Mouse (Mus musculus) CH12.LX (cell line): ENCODE measurements around the gene Cwc27. TPM values are rescaled to one million over a fixed set of nuclear protein-coding genes. Genes with fewer than 3 reads are reported as not detected.

Experiments
- DNase-seq: peaks from one replicate; pipeline ENCODE4 v3.0.0-alpha.2; 2013; ENCODE audit errors: extremely low read depth
- H3K27ac ChIP-seq: 2 replicates; pipeline ENCODE4 v1.5.1; 2012; ENCODE audit warnings: low read depth, mild to moderate bottlenecking, control low read depth, moderate library complexity; ENCODE audit not compliant: insufficient read depth
- H3K27me3 ChIP-seq: replicated peaks from 2 replicates; pipeline ENCODE3; 2012; ENCODE audit warnings: inconsistent platforms
- H3K36me3 ChIP-seq, 2 experiments: replicated peaks in 1 of 2; 2 replicates each; pipeline versions ENCODE3 to v1.6.1; 2012; ENCODE audit warnings: inconsistent platforms in 1 of 2, low read length in 1 of 2, mild to moderate bottlenecking in 1 of 2, mixed read lengths in 1 of 2, moderate library complexity in 1 of 2; ENCODE audit not compliant: control insufficient read depth in 1 of 2, insufficient read depth in 1 of 2
- H3K4me1 ChIP-seq, 2 experiments: 2 replicates each; pipeline ENCODE4 v1.6.1; 2012; ENCODE audit warnings: inconsistent platforms in 1 of 2, moderate library complexity in 1 of 2; ENCODE audit not compliant: insufficient read depth in 2 of 2, control insufficient read depth in 1 of 2
- H3K4me2 ChIP-seq: 2 replicates; pipeline ENCODE4 v1.6.1; 2012; ENCODE audit warnings: low read depth, mild to moderate bottlenecking, control low read depth; ENCODE audit not compliant: poor library complexity, insufficient read depth, severe bottlenecking
- H3K4me3 ChIP-seq, 3 experiments: fragments of 150-350 bp in 1 of 3; sonication (generic) in 1 of 3; replicated peaks in 1 of 3; 2 replicates each; pipeline versions ENCODE3 to v1.5.1; 2011 to 2012; ENCODE audit warnings: low read depth in 2 of 3, low read length in 2 of 3, mild to moderate bottlenecking in 2 of 3, moderate library complexity in 2 of 3, control low read depth in 1 of 3, improper control_type of control experiment in 1 of 3, inconsistent platforms in 1 of 3, mixed read lengths in 1 of 3; ENCODE audit not compliant: poor library complexity in 1 of 3
- H3K79me2 ChIP-seq: replicated peaks from 2 replicates; pipeline ENCODE4 v1.6.1; 2012; ENCODE audit warnings: mild to moderate bottlenecking, moderate library complexity; ENCODE audit not compliant: control insufficient read depth, poor library complexity, insufficient read depth, severe bottlenecking; ENCODE audit errors: extremely low read depth
- H3K9ac ChIP-seq: 2 replicates; pipeline ENCODE4 v1.6.1; 2012; ENCODE audit warnings: low read depth, mild to moderate bottlenecking, control low read depth, moderate library complexity; ENCODE audit not compliant: insufficient read depth
- H3K9me3 ChIP-seq: replicated peaks from 2 replicates; pipeline ENCODE3; 2012; ENCODE audit warnings: low read length, inconsistent platforms, mixed read lengths
- BHLHE40 ChIP-seq: IDR thresholded peaks from 2 replicates; pipeline ENCODE4 v1.6.1; 2011; ENCODE audit warnings: mild to moderate bottlenecking, low read depth, low read length, improper control_type of control experiment
- CHD1 ChIP-seq: IDR thresholded peaks from 2 replicates; pipeline ENCODE4 v1.6.1; 2012; ENCODE audit warnings: low read depth, low read length, improper control_type of control experiment, inconsistent platforms
- CHD2 ChIP-seq: IDR thresholded peaks from 2 replicates; pipeline ENCODE4 v1.6.1; 2011; ENCODE audit warnings: low read length, improper control_type of control experiment
- CTCF ChIP-seq, 2 experiments: IDR thresholded peaks in 1 of 2; conservative IDR thresholded peaks in 1 of 2; 2 replicates each; pipeline ENCODE4 v1.5.1; 2011 to 2012; ENCODE audit warnings: low read depth in 2 of 2, low read length in 2 of 2, improper control_type of control experiment in 1 of 2, inconsistent platforms in 1 of 2, mild to moderate bottlenecking in 1 of 2, moderate library complexity in 1 of 2
- ELF1 ChIP-seq: IDR thresholded peaks from 2 replicates; pipeline ENCODE4 v1.6.1; 2014; ENCODE audit warnings: low read depth, mild to moderate bottlenecking, inconsistent platforms, low read length, improper control_type of control experiment
- EP300 ChIP-seq: IDR thresholded peaks from 2 replicates; pipeline ENCODE4 v1.6.1; 2011; ENCODE audit warnings: low read length, improper control_type of control experiment
- HCFC1 ChIP-seq: IDR thresholded peaks from 2 replicates; pipeline ENCODE4 v1.6.1; 2012; ENCODE audit warnings: low read depth, mild to moderate bottlenecking, inconsistent platforms, low read length, improper control_type of control experiment
- IRF4 ChIP-seq: IDR thresholded peaks from 2 replicates; pipeline ENCODE4 v1.6.1; 2014; ENCODE audit warnings: low read depth, mild to moderate bottlenecking, inconsistent platforms, low read length, improper control_type of control experiment
- JUND ChIP-seq: conservative IDR thresholded peaks from 2 replicates; pipeline ENCODE4 v1.6.1; 2011; ENCODE audit warnings: low read depth, low read length, improper control_type of control experiment
- MAFK ChIP-seq: IDR thresholded peaks from 2 replicates; pipeline ENCODE4 v1.6.1; 2011; ENCODE audit warnings: low read length, improper control_type of control experiment; ENCODE audit not compliant: insufficient replicate concordance
- MAZ ChIP-seq: IDR thresholded peaks from 2 replicates; pipeline ENCODE4 v1.6.1; 2012; ENCODE audit warnings: low read depth, mild to moderate bottlenecking, inconsistent platforms, low read length, improper control_type of control experiment, moderate library complexity
- MEF2A ChIP-seq: IDR thresholded peaks from 2 replicates; pipeline ENCODE4 v1.6.1; 2014; ENCODE audit warnings: low read depth, mild to moderate bottlenecking, inconsistent platforms, low read length, improper control_type of control experiment, borderline replicate concordance
- NRF1 ChIP-seq: IDR thresholded peaks from 2 replicates; pipeline ENCODE4 v1.6.1; 2014; ENCODE audit warnings: low read depth, mild to moderate bottlenecking, inconsistent platforms, low read length, improper control_type of control experiment, moderate library complexity
- POLR2A ChIP-seq: IDR thresholded peaks from 2 replicates; pipeline ENCODE4 v1.6.1; 2011; ENCODE audit warnings: low read depth, mild to moderate bottlenecking, improper control_type of control experiment, low read length
- SIN3A ChIP-seq: IDR thresholded peaks from 2 replicates; pipeline ENCODE4 v1.6.1; 2012; ENCODE audit warnings: low read length, improper control_type of control experiment, inconsistent platforms
- TCF12 ChIP-seq: IDR thresholded peaks from 2 replicates; pipeline ENCODE4 v1.6.1; 2014; ENCODE audit warnings: low read depth, mild to moderate bottlenecking, inconsistent platforms, low read length, improper control_type of control experiment
- USF1 ChIP-seq: IDR thresholded peaks from 2 replicates; pipeline ENCODE4 v1.6.1; 2014; ENCODE audit warnings: low read depth, mild to moderate bottlenecking, inconsistent platforms, low read length, improper control_type of control experiment
- USF2 ChIP-seq: conservative IDR thresholded peaks from 2 replicates; pipeline ENCODE4 v1.6.1; 2011; ENCODE audit warnings: low read depth, low read length, improper control_type of control experiment
- ZKSCAN1 ChIP-seq: IDR thresholded peaks from 2 replicates; pipeline ENCODE4 v1.6.1; 2012; ENCODE audit warnings: low read depth, inconsistent platforms, low read length, improper control_type of control experiment, borderline replicate concordance
- ZMIZ1 ChIP-seq: IDR thresholded peaks from 2 replicates; pipeline ENCODE4 v1.6.1; 2012; ENCODE audit warnings: low read depth, mild to moderate bottlenecking, inconsistent platforms, low read length, improper control_type of control experiment
- dilution Hi-C: fragments of 300-500 bp; cut with MboI; formaldehyde crosslinking; loops from 2 replicates; pipeline ENCODE4 v1.14.3; 2020; ENCODE audit warnings: low sequenced_read_pairs; ENCODE audit not compliant: extremely low pct_unique_long_range_greater_than_20kb, extremely low pct_ligation_motif_present
- in situ Hi-C: fragments of 300-500 bp; cut with MboI; formaldehyde crosslinking; loops from 3 replicates; pipeline ENCODE4 v1.14.3; 2019; ENCODE audit warnings: low sequenced_read_pairs, low pct_ligation_motif_present, low pct_unique_long_range_greater_than_20kb, mixed read lengths
- polyA plus RNA-seq: library from polyadenylated mRNA; unstranded; fragments of >175 nt; gene quantifications from 2 replicates; pipeline ENCODE4 v1.2.1, GENCODE M21; 2012; ENCODE audit warnings: low read depth; ENCODE audit not compliant: insufficient read length
- total RNA-seq, 2 experiments: library from RNA; depleted of rRNA; stranded (reverse); fragments of 300-350 nt in 1 of 2; fragments of >200 nt in 1 of 2; gene quantifications; 2 replicates each; pipeline ENCODE4 v1.2.3; 2012 to 2014

Cwc27 gene
- total and polyA plus RNA-seq, 3 experiments: 24.9 to 38.4 (median 26.0) TPM

DNA sequence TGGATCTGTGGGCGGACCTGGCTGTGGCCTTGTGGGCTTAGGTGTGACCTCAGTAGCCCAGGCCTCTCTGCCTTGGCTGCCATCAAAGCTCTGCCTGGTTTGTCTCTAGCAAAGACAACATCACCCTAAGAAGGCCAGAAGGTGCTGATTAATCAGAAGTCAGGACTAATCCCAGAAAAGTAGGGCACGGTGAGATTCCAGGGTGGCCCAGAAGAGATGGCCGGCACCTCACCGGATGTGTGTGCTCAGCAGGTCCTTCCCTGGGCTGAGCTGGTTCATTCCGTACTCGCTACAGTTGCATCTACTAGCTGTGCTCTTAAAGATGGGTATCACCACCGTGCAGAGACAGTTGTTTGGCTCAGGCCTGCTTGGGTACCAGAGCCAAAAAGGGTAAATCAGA lies 201.8 kb downstream of the Cwc27 start:
- Histone ChIP-seq H3K36me3 (no peaks in the 10 kb centered on the region), H3K4me1 (peaks cover 0 to 8% of the 10 kb centered on the region in 2 experiments; a peak in 2 of 4 replicates), H3K27me3 (no peaks in the 10 kb centered on the region), H3K4me2 (no peak overlapping the region), H3K9ac (no peak overlapping the region), H3K4me3 (no peak overlapping the region), H3K9me3 (no peaks in the 10 kb centered on the region), H3K27ac (no peak overlapping the region), H3K79me2 (no peaks in the 10 kb centered on the region)
- in situ Hi-C loops (loop anchor here (25.0 kb wide), 2 partner anchors 322 to 353 kb away; no protein-coding TSS in a partner anchor), dilution Hi-C loops (no loop called here)
- no peak for TF ChIP-seq USF1
- no peak for TF ChIP-seq POLR2A
- no peak for TF ChIP-seq ELF1
- TF ChIP-seq MAZ: no peak
- no peak for TF ChIP-seq CHD1
- TF ChIP-seq CHD2: no peak
- TF ChIP-seq MAFK: no peak
- TF ChIP-seq SIN3A: no peak
- no peak for TF ChIP-seq HCFC1
- TF ChIP-seq ZMIZ1: no peak
- no peak for TF ChIP-seq USF2
- no peak for TF ChIP-seq ZKSCAN1
- TF ChIP-seq JUND: no peak
- TF ChIP-seq IRF4: no peak
- no peak for DNase-seq

DNA sequence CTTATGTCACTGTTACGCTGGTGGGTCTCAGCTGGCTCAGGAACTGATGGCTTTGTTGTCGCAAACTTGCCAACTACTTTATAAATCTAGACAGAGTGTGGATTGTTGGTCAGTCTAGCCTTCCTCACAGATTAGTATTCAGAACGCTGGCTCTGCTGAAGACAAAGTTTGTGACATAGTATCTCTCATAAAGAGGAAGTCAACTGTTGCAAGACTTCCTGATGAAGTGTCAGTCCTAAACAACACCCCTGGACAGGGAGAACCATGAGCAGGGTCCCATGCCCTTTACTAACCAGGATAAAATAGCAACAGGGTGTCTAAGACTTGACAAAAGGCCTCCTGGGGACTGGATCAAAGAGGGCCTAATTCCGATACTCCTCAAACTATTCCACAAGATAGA lies 205.6 kb downstream of the Cwc27 start:
- TF ChIP-seq NRF1: no peak
- no peak for TF ChIP-seq MEF2A
- no peak for TF ChIP-seq CTCF (conservative IDR thresholded peaks at IDR 0.05 in 1 of 2, IDR thresholded peaks at IDR 0.05 in 1 of 2; ENCODE audit: low read depth in 2 of 2, low read length in 2 of 2)
- TF ChIP-seq BHLHE40: no peak
- no peak for TF ChIP-seq TCF12
- TF ChIP-seq SIN3A: no peak
- TF ChIP-seq EP300: no peak
- no peak overlapping the region for H3K27ac ChIP-seq
- H3K27me3 ChIP-seq: no peaks in the 10 kb centered on the region
- no peak overlapping the region for H3K4me3 ChIP-seq
- H3K9ac ChIP-seq: no peak overlapping the region
- dilution Hi-C loops: no loop called here
- no peaks in the 10 kb centered on the region for H3K79me2 ChIP-seq
- peaks cover 0 to 11% of the 10 kb centered on the region in 2 experiments; a peak in 3 of 4 replicates for H3K4me1 ChIP-seq
- no peaks in the 10 kb centered on the region for H3K36me3 ChIP-seq
- no peaks in the 10 kb centered on the region for H3K9me3 ChIP-seq
- H3K4me2 ChIP-seq: no peak overlapping the region
- in situ Hi-C loops: loop anchor here (25.0 kb wide), 2 partner anchors 326 to 349 kb away; no protein-coding TSS in a partner anchor
- DNase-seq: no peak
